Mouse (Mus musculus) heart, embryonic 11.5 days (tissue): ENCODE data around the gene Gm10642. TPM values are rescaled to one million over a fixed set of nuclear protein-coding genes. Genes with fewer than 3 reads are reported as not detected.
A peak's percentile ranks its signal among the peaks of the same experiment; 100 is the strongest.

Experiments
- ATAC-seq: fragments of 200-750 bp; cut with Nextera tagmentation; replicated peaks from 2 replicates; pipeline ENCODE4 v1.8.0; 2017; ENCODE audit warnings: moderate library complexity; ENCODE audit not compliant: insufficient number of reproducible peaks, low FRiP score, low TSS enrichment
- H3K27ac ChIP-seq: fragments of 300-500 bp; sonication (generic); 2 replicates; pipeline ENCODE4 v1.5.1; 2014; ENCODE audit warnings: mild to moderate bottlenecking, low read depth, low read length
- H3K27me3 ChIP-seq: fragments of 300-500 bp; sonication (generic); 2 replicates; pipeline ENCODE4 v1.6.1; 2014; ENCODE audit warnings: mild to moderate bottlenecking, low read length, mixed read lengths; ENCODE audit not compliant: control insufficient read depth, insufficient read depth
- H3K36me3 ChIP-seq: fragments of 300-500 bp; sonication (generic); 2 replicates; pipeline ENCODE4 v1.6.1; 2014; ENCODE audit warnings: mild to moderate bottlenecking, low read length, moderate library complexity, mixed read lengths; ENCODE audit not compliant: control insufficient read depth, insufficient read depth
- H3K4me1 ChIP-seq: fragments of 300-500 bp; sonication (generic); 2 replicates; pipeline ENCODE4 v1.6.1; 2014; ENCODE audit warnings: low read length; ENCODE audit not compliant: control insufficient read depth, insufficient read depth
- H3K4me2 ChIP-seq: fragments of 300-500 bp; sonication (generic); 2 replicates; pipeline ENCODE4 v1.6.1; 2014; ENCODE audit warnings: mild to moderate bottlenecking, moderate library complexity
- H3K4me3 ChIP-seq: fragments of 300-500 bp; sonication (generic); 2 replicates; pipeline ENCODE4 v1.5.1; 2014; ENCODE audit warnings: low read depth, low read length
- H3K9ac ChIP-seq: fragments of 300-500 bp; sonication (generic); 2 replicates; pipeline ENCODE4 v1.6.1; 2014; ENCODE audit warnings: mild to moderate bottlenecking, low read depth, low read length, moderate library complexity
- H3K9me3 ChIP-seq: fragments of 300-500 bp; sonication (generic); replicated peaks from 2 replicates; pipeline ENCODE4 v1.6.1; 2016; ENCODE audit warnings: low read length; ENCODE audit not compliant: control insufficient read depth
- WGBS: fragments of 180-500 bp; shearing (Covaris S2); extraction: QIAGEN DNeasy Blood & Tissue Kit; methylation state at CpG from one replicate; pipeline ENCODE4 v1.1.7; 2014; ENCODE audit not compliant: insufficient replicate concordance; 5-methylcytosine and 5-hydroxymethylcytosine counted together
- polyA plus RNA-seq: library from polyadenylated mRNA; unstranded; fragments of >200 nt; fragmentation: Nextera tagmentation; extraction: Ambion mirVana; gene quantifications from 2 replicates; pipeline ENCODE4 v1.2.1, GENCODE M21; 2014

The Gm10642 gene
- not detected in 2 replicates for polyA plus RNA-seq

GRCm38 (mm10) chr9:70656130-70657007, at the start of gene Gm10642:
TSS of gene Gm10642 (plus strand) at chr9:70656251.
- Histone ChIP-seq H3K4me1 (no peaks in the 10 kb centered on the region), H3K27ac (peak within 1 kb of the TSS; percentile 90), H3K9ac (peak within 1 kb of the TSS; percentile 90), H3K4me3 (peak within 1 kb of the TSS; percentile 93), H3K27me3 (no peaks in the 10 kb centered on the region), H3K9me3 (no peaks in the 10 kb centered on the region), H3K36me3 (no peaks in the 10 kb centered on the region), H3K4me2 (peak within 1 kb of the TSS; percentile 93)
- peak; percentile 72 for ATAC-seq
- WGBS: under 1% methylated on average over 63 of the region's 72 CpGs

DNA sequence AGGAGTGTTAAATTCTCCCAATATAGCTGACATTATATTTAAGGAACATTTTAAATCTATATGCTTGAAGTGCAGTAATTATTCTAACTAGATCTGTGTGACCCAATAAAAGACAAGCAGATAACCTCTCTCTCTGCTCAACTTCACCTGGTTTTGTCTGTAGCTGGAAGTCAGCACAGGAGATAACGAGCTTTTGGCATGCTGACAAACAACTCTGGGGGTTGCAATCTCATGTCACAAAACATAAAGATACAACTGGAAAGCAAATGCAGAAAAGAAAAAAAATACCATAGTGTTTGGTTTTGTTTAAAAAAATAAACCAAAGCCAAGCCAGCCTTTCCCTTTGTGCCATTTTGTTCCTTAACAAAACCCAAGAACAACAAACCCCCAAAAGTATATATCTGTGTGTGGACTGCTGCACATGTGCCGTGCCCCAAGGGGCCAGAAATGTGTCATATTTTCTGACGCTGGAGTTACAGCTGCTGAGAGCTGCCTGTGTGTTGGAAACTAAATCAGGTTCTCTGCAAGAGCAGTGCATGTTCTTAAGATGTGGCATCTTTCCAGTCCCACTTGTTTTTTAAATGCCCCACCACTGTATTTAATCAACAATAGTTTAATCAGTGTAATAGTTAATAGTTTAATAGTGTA, 44.9 kb upstream of the Gm10642 start:
- H3K9ac ChIP-seq: no peak overlapping the region
- 66% methylated on average over 3 of the region's 3 CpGs for WGBS
- H3K27me3 ChIP-seq: no peaks in the 10 kb centered on the region
- H3K9me3 ChIP-seq: no peaks in the 10 kb centered on the region
- no peaks in the 10 kb centered on the region; the same call in 1 of the 2 replicates for H3K36me3 ChIP-seq
- no peak overlapping the region for H3K4me3 ChIP-seq
- ATAC-seq: no peak
- H3K4me2 ChIP-seq: no peak overlapping the region
- no peak overlapping the region for H3K27ac ChIP-seq
- no peaks in the 10 kb centered on the region for H3K4me1 ChIP-seq

DNA sequence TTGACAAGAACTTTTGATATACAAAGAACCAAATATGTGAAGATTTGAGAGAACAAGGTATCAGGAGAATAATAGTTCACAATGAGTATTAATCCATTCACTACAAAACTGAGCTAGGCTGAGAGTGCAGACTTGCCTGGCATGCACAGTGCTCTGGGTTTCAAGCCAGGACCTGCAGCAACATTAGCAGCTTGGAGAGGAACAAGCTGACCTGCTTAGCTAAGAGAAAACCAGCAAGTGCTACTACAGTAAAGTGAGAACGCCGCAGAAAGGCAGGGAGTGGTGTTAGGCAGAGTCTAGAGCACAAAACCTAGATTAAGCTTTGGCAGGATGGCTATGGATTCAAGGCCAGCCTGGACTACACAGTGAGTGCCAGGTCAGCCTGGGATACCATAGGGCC, 26.3 kb upstream of the Gm10642 start:
- Histone ChIP-seq H3K4me1 (0 out of 2 replicates have a peak, but pooled peaks cover 2% of the 10 kb centered on the region), H3K27ac (no peak overlapping the region), H3K9me3 (no peaks in the 10 kb centered on the region), H3K4me2 (no peak overlapping the region), H3K9ac (no peak overlapping the region), H3K36me3 (0 out of 2 replicates have a peak, but pooled peaks cover 2% of the 10 kb centered on the region), H3K4me3 (no peak overlapping the region), H3K27me3 (no peaks in the 10 kb centered on the region)
- no peak for ATAC-seq
- 87% methylated on average over 2 of the region's 2 CpGs for WGBS

- ATAC-seq: no peak
- Histone ChIP-seq H3K27me3 (no peaks in the 10 kb centered on the region), H3K4me3 (no peak overlapping the region), H3K27ac (no peak overlapping the region; the same call in 1 of the 2 replicates), H3K36me3 (no peaks in the 10 kb centered on the region), H3K4me2 (no peak overlapping the region), H3K9ac (no peak overlapping the region), H3K9me3 (no peaks in the 10 kb centered on the region), H3K4me1 (0 out of 2 replicates have a peak, but pooled peaks cover 2% of the 10 kb centered on the region)
- WGBS: 19% methylated on average over 5 of the region's 5 CpGs
These were observed 24.4 kb upstream of the Gm10642 start for GRCm38 (mm10) chr9:70631665-70632064.

- no peak overlapping the region for H3K4me2 ChIP-seq
- H3K9ac ChIP-seq: no peak overlapping the region
- 77% methylated on average over 2 of the region's 2 CpGs for WGBS
- no peaks in the 10 kb centered on the region for H3K9me3 ChIP-seq
- ATAC-seq: no peak
- H3K27ac ChIP-seq: no peak overlapping the region
- H3K4me1 ChIP-seq: 0 out of 2 replicates have a peak, but pooled peaks cover 1% of the 10 kb centered on the region
- H3K36me3 ChIP-seq: 0 out of 2 replicates have a peak, but pooled peaks cover 3% of the 10 kb centered on the region
- H3K4me3 ChIP-seq: no peak overlapping the region
- no peaks in the 10 kb centered on the region for H3K27me3 ChIP-seq
These were observed 19.3 kb upstream of the Gm10642 start for GRCm38 (mm10) chr9:70636748-70637147.

GRCm38 (mm10) chr9:70650260-70650659, 5.8 kb upstream of the Gm10642 start:
- no peak overlapping the region for H3K9ac ChIP-seq
- H3K27me3 ChIP-seq: no peaks in the 10 kb centered on the region
- no peak overlapping the region for H3K4me3 ChIP-seq
- H3K36me3 ChIP-seq: no peaks in the 10 kb centered on the region
- H3K4me1 ChIP-seq: no peaks in the 10 kb centered on the region
- 84% methylated on average over 2 of the region's 2 CpGs for WGBS
- no peak overlapping the region for H3K27ac ChIP-seq
- no peak overlapping the region for H3K4me2 ChIP-seq
- no peak for ATAC-seq
- H3K9me3 ChIP-seq: no peaks in the 10 kb centered on the region

DNA sequence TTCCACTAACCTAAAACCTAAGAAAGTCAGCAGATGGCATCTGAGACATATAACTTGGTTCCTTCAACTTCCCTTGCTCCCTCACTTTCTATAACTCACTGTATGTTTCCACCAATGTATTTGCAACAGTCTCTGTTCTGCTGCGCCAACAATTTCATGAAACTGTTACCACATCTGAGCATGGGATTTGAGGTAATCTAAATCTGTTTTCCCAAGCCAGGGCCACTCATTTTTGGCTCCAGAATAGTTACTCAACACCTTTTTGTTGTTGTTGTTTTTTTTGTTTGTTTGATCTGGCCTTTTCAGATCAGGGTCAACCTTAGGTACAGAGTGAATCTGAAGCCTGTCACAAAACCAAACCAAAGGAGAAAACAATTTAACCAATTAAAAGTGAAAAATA, 5.1 kb upstream of the Gm10642 start:
- Histone ChIP-seq H3K27me3 (no peaks in the 10 kb centered on the region), H3K9me3 (no peaks in the 10 kb centered on the region), H3K4me1 (no peaks in the 10 kb centered on the region), H3K4me2 (no peak overlapping the region), H3K27ac (no peak overlapping the region), H3K36me3 (no peaks in the 10 kb centered on the region), H3K4me3 (no peak overlapping the region), H3K9ac (no peak overlapping the region)
- ATAC-seq: no peak
- WGBS: 90% methylated on average over 1 of the region's 1 CpGs

- 72% methylated on average over 2 of the region's 2 CpGs for WGBS
- Histone ChIP-seq H3K9me3 (no peaks in the 10 kb centered on the region), H3K36me3 (no peaks in the 10 kb centered on the region), H3K9ac (no peak overlapping the region), H3K4me1 (no peaks in the 10 kb centered on the region), H3K27ac (no peak overlapping the region), H3K27me3 (no peaks in the 10 kb centered on the region), H3K4me3 (no peak overlapping the region), H3K4me2 (no peak overlapping the region)
- ATAC-seq: no peak
These were observed 3.8 kb upstream of the Gm10642 start for GRCm38 (mm10) chr9:70652221-70652620.
